Mouse (Mus musculus) thymus, postnatal 25 days (tissue): Measurements from ENCODE around the gene Nsun2.
"Not testable (repeated sequence)": the region's sequence is repeated elsewhere in the genome, so short reads cannot be mapped to it uniquely, and the experiment has no call there.

Experiments
- DNase-seq: peaks from one replicate; pipeline ENCODE4 v3.0.0; 2022

Nsun2 gene

DNA sequence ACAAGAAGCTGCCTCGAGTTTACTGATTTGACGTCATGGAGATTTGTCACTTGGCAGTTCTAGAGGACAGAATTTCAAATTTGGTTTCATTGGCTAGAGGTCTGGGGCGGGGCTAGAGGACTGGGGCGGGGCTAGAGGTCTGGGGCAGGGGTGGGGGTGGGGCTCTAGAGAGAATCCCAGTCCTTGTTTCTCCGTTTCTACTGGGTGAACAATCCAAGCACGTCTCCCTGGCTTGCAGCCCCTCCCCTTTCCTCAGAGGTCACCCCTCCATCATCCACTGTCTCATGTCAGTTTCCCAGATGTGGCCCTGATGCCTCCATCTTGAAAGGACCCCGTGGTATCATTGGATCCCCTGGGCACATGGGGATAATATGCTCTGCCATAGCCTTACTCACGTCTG, 21.5 kb downstream of the Nsun2 start:
- no peak for DNase-seq

DNA sequence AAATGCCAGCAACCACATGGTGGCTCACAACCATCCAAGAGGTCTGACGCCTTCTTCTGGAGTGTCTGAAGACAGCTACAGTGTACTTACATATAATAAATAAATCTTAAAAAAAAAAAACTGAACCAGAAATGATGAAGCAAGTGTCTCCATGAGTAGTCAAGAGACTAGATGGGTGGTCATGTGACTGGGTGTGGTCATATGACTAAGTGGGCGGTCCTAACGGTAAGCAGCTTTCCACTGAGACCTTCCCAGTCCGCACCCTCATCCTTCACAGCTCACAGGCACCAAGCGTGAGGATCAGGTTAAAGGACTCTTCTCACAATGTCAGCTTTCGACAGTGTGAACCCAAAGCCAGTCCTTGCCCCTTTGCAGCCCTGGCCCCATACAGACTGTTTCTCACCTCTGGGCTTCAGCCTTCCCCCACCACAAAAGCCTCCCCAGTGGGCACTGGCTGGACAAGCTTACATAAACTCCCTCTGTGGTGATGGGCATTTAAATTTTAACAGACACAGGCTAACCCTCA, 22.5 kb downstream of the Nsun2 start:
- DNase-seq, result no peak

DNA sequence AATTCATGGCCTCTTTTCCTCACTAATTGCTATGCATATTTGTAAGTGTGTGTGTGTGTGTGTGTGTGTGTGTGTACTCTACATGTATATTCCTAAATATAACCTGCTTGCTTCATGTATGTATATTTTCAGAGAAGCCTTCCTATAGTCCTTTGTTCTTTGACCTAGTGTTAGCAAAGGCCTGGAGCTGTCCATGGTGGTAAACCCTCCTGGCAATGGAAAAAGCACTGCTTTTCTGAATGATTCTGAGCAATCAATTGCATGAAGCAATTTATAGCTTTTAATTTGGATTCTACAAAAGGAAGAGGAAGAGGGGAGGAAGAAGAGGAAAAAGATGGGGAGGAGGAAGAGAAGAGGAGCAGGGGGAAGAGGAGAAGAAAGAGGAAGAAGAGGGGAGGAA, 23.2 kb downstream of the Nsun2 start:
- DNase-seq, result no peak

DNA sequence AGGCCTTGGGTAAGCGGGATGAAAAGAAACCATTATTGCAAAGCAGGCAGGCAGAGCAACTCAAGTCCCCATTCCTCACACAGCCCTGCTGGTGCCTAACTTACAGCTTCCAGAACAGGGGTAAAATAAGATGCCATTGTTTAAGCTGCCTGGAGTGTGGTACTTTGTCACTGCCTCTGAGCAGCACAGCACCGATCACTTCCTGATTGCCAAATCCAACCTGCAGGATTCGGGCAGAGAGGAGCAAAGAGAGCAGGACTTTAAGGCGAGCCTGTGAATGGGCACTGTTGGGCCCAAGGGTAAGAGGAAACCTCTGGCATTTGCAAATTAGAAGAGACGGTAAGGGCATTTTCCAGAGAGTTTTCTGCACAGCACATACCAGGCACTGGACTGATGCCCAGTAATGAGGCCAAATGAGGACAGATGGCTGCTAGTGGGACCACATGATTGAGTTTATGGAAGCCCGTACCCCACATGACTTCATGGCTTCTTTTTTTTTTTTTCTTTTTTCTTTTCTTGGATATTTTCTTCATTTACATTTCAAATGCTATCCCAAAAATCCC, 24.6 kb downstream of the Nsun2 start:
- DNase-seq, result no peak

DNA sequence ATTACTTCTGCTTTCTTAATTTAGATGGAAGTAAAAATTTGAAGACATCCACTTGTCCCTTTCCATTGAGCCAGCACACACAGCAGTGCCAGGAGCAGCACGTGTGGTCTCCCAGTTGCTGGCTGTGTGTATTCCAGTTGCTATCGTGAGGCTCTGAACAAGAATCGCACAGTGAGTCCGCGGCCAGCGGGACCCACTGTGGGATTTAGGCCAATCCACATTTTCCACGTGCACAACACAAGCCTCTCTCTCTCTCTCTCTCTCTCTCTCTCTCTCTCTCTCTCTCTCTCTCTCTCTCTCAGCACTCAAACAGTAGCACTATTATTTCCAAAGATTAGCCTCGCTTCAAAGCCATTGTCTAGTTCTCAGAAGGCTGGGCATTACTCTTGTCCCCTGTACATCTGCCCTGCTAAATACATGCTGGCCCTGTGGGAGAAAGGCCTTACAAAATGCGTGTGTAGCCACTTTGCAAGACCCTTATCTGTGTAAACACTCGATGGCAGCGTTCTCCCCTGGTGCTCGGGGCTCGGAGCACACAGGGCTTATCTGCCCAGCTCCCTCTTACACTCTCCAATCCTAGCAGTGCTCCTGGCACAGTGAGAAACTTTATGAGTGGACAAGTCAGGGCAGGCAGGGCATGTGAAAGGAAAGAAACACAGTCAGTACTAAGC, 25.9 kb downstream of the Nsun2 start:
- no peak for DNase-seq

DNA sequence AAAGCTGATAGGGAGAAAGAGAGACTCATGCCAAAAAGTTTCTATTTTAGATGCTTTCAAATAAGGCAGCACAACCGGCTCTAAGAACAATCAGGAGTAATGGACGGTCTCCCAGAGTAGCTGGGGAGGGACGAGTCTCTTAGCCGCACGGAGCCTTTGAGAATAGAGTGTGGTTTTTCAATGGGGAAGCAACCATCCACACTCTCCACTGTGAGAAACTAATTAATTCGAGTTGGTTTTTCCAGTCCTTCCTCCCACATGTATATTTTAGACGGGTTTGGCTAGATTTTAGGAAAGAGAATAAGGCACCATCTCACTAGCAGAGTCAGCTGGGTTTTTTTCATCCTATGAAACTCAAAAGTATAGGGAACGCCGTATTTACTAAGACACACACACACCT, 28.5 kb downstream of the Nsun2 start:
- no peak for DNase-seq

DNA sequence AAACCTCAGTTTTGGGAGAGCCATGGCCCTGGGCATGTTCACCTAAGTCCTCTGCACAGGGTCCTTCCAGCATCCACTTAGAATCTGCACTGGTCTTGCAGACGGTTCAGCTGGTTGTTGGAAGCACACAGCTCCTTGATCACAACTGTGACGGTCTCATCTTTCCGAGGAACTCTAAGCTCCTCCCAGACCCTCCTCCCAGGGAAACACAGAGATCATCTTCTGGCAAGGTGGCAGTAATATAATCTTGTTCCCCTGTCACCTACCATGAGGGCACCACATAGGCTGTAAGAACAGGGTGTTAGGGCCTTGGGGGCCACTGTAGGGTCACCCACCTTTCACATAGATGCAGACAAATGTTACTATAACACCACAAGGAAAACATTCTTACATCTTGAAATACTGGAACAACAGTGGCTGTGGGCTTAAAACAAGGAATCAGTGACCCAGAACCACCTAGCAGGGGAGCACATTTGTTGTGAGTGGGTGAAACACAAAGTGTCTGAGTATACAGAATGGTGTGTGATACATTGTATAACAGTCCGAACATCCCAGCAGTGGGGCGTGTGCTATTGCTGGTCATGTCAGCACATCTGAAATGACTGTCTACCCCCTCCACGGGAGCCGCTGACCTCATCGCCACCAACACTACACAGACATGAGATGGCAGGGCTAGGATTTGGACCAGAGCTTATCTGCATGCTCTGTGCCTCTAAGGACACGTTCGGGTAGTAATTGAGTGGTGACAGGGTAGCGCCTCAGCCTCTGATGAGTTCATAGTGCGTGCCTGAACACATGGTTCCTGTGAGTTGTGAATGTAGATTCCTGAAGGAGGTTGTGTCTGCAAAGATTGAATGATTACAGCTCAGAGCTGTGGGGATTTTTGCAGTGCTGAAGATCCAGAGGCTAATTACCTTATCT, 29.4 kb downstream of the Nsun2 start:
- no peak for DNase-seq

DNA sequence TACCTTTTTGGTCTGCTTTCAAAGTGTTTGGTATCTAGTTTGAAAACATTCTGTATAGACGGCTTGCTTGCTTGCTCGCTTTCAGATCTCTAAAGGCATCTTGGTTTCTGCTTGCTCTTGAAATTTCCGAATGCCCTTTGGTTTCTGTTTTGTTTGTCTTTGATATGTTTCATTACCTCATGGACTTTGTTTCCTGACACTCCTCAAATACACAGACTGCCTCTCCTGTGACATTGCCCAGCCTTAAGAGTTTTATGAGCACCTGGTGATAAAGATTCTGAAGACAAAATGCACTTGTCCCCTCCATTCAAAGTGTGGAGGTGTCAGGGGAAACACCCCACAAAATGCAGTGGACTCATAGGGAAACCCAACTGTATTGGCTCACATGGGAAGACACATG, 30.4 kb downstream of the Nsun2 start:
- no peak for DNase-seq

DNA sequence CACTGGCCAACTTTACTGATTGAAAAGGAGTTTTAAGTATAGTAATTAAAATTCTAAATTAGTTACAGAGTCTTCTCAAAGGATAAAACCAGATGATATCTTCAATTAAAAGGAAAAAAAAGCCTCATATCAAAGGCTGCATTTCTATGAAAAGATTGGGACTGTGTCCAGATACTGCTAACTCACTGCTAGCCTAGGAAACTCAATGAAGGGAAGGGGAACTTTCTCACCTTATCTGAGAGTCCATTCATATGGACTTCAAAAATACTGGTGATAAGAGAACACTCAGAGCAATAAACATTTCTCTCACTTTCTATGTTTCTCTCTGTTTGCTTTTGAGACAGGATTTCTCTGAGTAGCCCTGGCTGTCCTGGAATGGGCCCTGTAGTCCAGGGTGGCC, 31.0 kb downstream of the Nsun2 start:
- DNase-seq, result no peak

DNA sequence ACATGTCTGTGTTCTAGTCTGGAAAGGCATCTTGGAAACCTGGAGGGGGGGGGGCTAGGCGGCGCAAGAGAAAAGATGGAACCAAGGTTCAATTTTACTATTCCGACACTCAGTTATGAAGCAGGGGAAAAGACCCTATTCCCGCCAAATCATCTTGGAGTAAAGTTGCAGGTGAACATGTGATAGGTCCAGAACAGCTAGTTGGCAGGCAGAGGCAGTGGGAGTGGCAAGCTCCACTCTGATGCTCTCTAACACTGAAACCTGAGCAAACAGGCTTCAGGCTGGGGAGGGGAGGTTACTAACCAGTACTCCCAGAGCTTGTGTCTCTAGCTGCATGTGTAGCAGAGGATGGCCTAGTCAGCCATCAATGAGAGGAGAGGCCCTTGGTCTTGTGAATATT, 31.9 kb downstream of the Nsun2 start:
- not testable (repeated sequence) for DNase-seq

DNA sequence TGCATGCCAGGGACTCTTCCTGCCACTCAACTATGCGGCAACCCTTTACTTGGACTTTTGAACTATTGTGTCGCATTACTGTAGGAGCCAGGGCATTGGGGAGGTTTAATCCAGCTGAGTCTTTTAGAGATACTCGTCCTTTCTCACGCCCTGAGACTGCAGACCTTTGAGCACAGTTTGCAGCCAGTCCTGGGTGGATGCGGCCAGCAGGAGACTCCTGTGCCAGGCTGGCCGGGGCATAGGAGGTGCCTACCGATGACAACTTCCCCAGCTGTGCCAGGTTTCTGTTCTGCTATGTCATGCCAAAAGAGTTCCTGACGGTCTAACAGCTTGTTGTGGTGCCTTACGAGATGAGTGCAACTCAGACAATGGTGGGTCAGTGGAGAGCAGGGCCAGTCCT, 35.7 kb downstream of the Nsun2 start:
- no peak for DNase-seq

DNA sequence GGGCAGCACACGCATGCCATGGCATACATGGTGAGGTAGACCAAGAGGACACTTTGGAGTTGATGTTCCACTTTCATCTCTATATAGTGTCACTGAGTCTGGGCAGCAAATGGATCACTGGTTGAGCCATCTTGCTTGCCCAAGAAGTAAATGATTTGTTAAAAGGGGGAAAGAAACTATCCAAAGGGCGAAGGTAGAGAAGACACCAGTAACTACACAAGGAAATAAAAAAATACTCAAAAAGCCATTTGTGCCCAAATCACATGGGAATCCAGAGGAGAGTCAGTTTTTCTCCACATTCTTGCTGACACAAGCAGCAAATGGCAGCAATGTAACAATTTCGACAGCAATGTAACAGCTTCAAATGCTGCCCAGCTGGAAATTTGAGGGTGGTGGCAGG, 39.0 kb downstream of the Nsun2 start:
- no peak for DNase-seq

DNA sequence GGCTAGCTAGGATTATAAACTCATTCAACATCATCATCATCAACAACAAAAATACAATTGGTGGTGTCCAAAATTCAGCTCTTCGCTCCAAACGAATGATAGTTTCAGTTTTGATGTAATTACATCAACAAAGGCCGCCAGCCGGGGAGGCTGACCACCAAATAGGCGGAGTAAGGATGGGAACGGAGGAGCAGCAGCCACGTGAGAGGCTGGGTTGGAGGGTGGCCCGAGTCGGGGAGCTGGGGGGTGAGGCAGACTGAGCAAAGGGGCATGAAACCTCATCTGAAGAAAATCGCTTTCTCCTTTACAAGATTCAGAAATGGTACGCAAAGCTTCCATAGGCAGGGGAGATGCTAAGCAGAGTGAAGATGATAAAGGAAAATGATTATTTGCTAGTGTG, 43.1 kb downstream of the Nsun2 start:
- no peak for DNase-seq

DNA sequence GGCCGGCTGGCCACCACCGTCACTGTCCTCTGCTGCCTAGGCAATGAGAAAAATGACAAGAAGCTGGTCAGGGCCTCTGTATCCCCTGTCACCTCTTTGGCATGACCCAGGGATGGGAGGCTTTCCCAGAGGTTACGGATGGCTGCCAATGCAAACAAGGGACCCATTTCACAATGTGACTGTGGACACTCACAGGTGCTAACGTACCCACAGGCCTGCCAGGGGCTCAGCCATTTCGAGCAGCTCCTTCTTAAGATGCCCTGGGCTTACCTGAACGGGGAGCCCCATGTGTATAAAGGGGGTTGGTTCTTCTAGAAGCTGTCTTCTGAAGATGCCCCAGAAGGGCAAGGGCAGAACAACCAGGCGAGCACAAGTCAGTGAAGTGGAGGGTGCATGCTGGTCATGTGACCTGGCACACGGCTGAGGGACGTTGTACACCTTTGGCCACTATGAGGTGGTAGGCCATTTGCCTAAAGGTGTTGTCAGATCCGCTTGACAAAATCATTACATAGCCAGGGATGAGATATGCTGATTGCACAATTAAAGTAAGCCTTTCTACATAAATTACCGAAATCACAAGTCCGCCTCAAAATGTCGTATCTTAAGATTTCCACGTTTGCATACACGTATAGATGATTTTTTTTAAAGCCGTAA, 43.8 kb downstream of the Nsun2 start:
- DNase-seq, result no peak

DNA sequence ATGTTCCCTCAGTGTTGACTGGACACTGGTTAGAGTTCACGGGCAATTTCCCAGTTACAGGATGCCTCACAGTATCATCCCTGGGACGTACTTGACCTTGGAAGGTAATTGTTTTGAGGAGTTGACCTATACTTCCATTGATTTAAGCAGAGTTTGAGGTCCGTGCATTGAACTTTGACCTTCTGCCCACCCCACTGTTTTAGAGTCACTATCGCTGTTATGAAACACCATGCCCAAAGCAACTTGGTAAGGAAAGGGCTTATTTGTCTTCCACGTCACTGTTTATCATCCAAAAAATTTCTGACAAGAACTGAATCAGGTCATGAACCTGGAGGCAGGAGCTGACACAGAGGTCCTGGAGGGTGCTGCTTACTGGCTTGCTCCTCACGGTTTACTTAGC, 48.9 kb downstream of the Nsun2 start:
- no peak for DNase-seq

DNA sequence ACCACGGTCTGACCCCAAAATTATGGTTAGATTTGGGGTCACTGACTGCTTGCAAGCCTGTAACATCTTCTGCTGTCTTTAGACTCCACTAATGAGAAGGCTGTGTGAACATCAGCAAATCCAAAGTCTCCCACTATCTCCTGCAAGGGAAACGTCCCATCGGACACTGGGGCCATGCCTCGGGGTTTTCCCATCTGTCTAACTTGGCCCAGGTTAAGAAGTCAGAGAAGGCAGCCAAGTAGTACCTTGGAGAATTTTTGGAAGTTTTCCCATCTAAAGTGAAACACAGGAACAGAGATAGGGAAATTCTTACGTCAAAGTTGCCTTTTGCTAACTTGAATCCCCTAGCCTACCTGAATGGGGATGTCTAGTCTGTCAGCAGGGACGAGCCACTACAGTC, 50.0 kb downstream of the Nsun2 start:
- no peak for DNase-seq

DNA sequence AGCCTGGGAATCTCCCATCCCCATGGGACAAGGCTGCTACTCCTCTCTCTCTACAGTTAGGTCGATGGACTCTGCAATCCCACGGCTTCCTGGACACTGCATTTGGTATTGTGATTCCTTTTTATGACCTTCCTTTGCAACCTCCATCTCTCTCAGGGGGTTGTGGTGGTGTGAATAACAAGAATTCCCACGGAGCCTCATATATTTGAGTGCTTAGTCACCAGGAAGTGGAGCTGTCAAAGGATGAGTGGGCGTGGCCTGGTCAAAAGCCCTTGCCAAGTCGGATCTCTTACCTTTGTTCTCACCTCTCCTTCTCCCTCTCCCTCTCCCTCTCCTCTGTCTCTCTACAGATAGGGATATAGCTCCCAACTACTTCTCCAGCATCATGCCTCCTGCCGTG, 52.3 kb downstream of the Nsun2 start:
- DNase-seq, result no peak

DNA sequence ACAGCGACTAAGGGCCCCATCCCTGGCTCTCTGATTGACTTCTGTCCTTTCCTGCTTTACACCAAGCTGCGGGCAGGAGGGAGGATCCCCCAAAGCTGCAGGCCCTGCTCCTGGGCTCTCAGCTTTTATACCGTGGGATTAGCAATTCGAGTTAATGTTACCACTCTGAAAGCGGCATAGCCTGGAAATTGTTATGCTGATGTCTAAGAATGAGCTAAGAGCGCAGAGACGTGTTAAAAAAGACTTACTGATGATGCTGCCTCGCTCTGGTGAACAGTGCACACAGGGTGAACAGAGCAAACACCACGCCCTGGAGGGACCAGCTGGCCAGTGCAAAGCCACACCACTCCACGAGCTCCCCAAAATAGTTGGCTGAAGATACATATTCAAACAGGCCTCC, 52.8 kb downstream of the Nsun2 start:
- DNase-seq, result no peak

DNA sequence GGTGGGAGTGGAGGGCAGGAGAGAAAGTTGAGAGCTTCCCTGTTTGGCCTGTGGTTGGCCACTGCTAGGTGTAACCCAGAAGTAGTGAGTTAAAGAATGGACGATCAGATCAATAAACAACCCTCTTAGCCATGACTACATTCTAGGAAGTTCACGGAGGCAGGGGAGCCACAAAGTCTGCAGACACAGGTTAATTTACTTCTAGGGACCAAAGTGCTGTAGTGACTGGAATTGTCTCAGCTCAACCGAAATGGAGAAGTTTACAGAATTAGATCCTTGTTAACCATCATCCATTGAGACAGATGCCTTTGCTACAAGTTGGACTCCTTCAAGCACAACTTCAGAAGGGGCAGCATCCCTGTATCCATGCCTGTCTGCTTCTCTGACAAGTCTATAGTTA, 54.3 kb downstream of the Nsun2 start:
- no peak for DNase-seq

DNA sequence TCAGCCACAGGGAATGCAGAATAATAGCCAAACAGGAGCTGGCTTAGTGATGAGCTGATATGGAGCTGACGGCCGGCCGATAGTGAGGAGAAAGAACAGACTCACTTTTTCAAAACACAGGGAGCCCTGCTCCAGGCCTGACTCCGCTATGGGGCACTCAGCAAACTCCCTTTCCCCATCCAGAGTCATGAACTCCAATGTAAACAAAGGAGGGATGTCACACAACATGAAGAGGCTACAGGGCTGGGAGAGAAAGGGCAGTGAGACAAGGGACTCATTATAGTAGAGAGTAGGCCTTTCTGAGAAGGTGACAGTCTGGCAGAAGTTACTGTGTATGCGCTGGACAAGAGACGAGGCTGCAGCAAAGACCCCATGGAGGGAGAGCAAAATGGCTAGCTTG, 54.7 kb downstream of the Nsun2 start:
- DNase-seq, result no peak

DNA sequence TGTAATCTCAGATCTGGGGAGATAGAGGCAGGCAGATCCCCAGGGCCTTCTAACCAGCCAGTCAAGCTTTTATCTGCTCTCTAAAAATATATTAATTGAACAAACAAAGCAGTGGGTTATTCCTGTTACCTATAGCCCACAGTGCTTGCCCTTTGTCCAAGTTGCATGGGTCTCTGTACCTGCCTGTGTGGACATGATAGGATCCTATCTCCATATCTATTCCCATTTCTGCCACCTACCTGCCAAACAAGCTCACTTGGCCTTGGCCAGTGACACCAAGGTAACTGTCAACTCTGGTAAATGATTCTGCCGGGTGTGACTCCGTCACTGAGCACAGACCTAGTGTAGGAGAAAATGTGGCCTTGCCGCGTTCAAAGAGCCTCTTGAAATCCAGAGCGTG, 57.8 kb downstream of the Nsun2 start:
- DNase-seq, result no peak

DNA sequence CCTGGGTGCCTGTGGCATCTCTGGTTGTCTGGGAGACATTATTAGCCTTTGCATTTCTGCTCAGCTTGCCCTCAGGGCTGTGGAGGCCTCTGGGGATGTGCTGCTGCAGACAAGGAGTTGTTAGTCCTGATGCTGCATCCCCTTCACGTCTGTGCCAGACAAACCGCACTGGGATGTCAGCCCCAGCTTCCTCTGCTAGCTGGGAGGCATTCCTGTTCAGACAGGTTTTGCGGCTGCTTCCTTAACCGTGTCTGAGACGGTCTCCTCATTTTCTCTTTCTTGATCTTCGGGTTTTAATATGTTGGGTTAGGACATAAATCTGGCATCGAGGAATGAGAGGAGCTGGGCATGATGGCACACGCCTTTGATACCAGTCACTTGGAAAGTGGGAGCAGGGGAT, 58.7 kb downstream of the Nsun2 start:
- no peak for DNase-seq

DNA sequence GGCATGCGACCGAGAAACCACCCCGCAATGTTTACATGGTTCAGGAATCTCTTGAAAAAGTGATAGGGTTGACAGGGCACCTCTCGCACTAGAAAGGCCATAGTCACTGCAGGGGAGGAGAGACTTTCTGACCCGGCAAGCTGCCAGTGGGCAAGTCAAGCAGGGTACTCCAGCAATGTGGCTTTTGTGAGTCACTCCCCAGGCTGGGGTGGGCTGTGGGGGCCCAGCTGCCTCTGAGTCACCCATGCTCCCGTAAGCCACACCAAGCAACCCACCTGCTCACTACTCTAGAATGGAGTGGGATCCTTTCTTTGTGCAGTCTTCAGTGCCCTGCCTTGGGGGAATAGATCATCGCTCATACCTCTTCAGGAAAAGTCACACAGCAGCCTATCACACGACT, 59.9 kb downstream of the Nsun2 start:
- DNase-seq, result no peak
